Mouse (Mus musculus) kidney, adult 2 months (tissue): ENCODE measurements around the gene Usp46.

Experiments used
- CTCF ChIP-seq: fragments of 200-500 bp; conservative IDR thresholded peaks from 2 replicates; pipeline ENCODE4 v1.5.1; 2011; ENCODE audit warnings: low read depth, mild to moderate bottlenecking, control low read depth, low read length, moderate library complexity, mixed read lengths; ENCODE audit not compliant: insufficient read depth, insufficient read length
- POLR2A ChIP-seq: fragments of 200-500 bp; IDR thresholded peaks from one replicate; pipeline ENCODE4 v1.6.1; 2011; ENCODE audit warnings: low read depth, low read length, control low read depth

DNA sequence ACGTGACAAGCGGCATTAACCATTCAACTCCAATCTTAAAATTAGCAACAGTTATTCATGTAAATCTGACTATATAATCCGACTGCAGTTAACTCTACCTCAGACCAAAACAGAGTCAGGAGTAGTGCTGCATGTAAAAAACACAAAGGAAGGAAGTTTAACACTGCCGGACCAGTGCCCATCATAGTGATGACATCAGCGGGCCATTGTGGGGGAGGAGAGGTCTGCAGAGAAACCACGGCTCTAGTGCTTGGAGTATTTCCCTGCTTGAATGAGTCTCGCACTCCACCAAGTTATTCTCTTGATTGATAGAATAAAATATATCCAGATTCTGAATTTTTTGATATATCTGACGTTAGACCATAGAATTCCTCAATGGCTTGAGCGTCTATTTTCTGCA, 66.5 kb downstream of the Usp46 start:
- TF ChIP-seq CTCF (no peak), POLR2A (no peak)
